Mouse (Mus musculus) heart, embryonic 14.5 days (tissue): ENCODE results near the gene Bgn. TPM values are rescaled to one million over a fixed set of nuclear protein-coding genes. Genes with fewer than 3 reads are reported as not detected.

ENCODE experiments used
- ATAC-seq: fragments of 200-750 bp; cut with Nextera tagmentation; 2 replicates; pipeline ENCODE4 v1.8.0; 2017; ENCODE audit warnings: low read depth, moderate TSS enrichment; ENCODE audit not compliant: insufficient number of reproducible peaks, insufficient read depth, low FRiP score
- H3K27ac ChIP-seq, 2 experiments: fragments of 200-500 bp in 1 of 2; fragments of 300-500 bp in 1 of 2; sonication (generic) in 1 of 2; replicated peaks in 1 of 2; 2 replicates each; pipeline ENCODE4 v1.5.1; 2012 to 2014; ENCODE audit warnings: low read depth in 2 of 2, low read length in 2 of 2, control low read depth in 1 of 2, mild to moderate bottlenecking in 1 of 2, mixed read lengths in 1 of 2; ENCODE audit not compliant: control insufficient read depth in 1 of 2, insufficient read depth in 1 of 2
- H3K27me3 ChIP-seq: fragments of 300-500 bp; sonication (generic); 2 replicates; pipeline ENCODE4 v1.6.1; 2014; ENCODE audit warnings: mild to moderate bottlenecking, low read length, control low read depth; ENCODE audit not compliant: control insufficient read depth, insufficient read depth
- H3K36me3 ChIP-seq: fragments of 300-500 bp; sonication (generic); 2 replicates; pipeline ENCODE4 v1.6.1; 2014; ENCODE audit warnings: mild to moderate bottlenecking, control low read depth, low read length, mixed read lengths; ENCODE audit not compliant: control insufficient read depth, insufficient read depth
- H3K4me1 ChIP-seq, 2 experiments: fragments of 200-500 bp in 1 of 2; fragments of 300-500 bp in 1 of 2; sonication (generic) in 1 of 2; 2 replicates each; pipeline ENCODE4 v1.6.1; 2012 to 2014; ENCODE audit warnings: low read length in 2 of 2, control low read depth in 1 of 2, mixed read lengths in 1 of 2; ENCODE audit not compliant: control insufficient read depth in 2 of 2, insufficient read depth in 2 of 2
- H3K4me2 ChIP-seq: fragments of 300-500 bp; sonication (generic); 2 replicates; pipeline ENCODE4 v1.6.1; 2014; ENCODE audit warnings: mild to moderate bottlenecking, low read length
- H3K4me3 ChIP-seq, 2 experiments: fragments of 200-500 bp in 1 of 2; fragments of 300-500 bp in 1 of 2; sonication (generic) in 1 of 2; 2 replicates each; pipeline ENCODE4 v1.5.1; 2012 to 2014; ENCODE audit warnings: low read length in 2 of 2, mild to moderate bottlenecking in 2 of 2, control low read depth in 1 of 2, low read depth in 1 of 2, moderate library complexity in 1 of 2; ENCODE audit not compliant: control insufficient read depth in 1 of 2, insufficient read depth in 1 of 2
- H3K9ac ChIP-seq: fragments of 300-500 bp; sonication (generic); 2 replicates; pipeline ENCODE4 v1.6.1; 2014; ENCODE audit warnings: mild to moderate bottlenecking, low read length
- H3K9me3 ChIP-seq: fragments of 300-500 bp; sonication (generic); 2 replicates; pipeline ENCODE4 v1.6.1; 2016; ENCODE audit warnings: low read length, control low read depth; ENCODE audit not compliant: control insufficient read depth
- WGBS: fragments of 180-500 bp; shearing (Covaris S2); extraction: QIAGEN DNeasy Blood & Tissue Kit; methylation state at CpG from one replicate; pipeline ENCODE4 v1.1.7; 2014; 5-methylcytosine and 5-hydroxymethylcytosine counted together
- polyA plus RNA-seq: library from polyadenylated mRNA; unstranded; fragments of >200 nt; fragmentation: Nextera tagmentation; extraction: Ambion mirVana; gene quantifications from 2 replicates; pipeline ENCODE4 v1.2.1, GENCODE M21; 2014

Gene Bgn
- polyA plus RNA-seq, 1 experiment from 2014 or later: 130 TPM

GRCm38 (mm10) chrX:73543340-73543739 lies 59.9 kb downstream of the Bgn start:
- Histone ChIP-seq H3K27ac (no peak overlapping the region), H3K4me1 (no peaks in the 10 kb centered on the region), H3K4me3 (no peak overlapping the region), H3K9ac (no peak overlapping the region), H3K9me3 (no peaks in the 10 kb centered on the region), H3K27me3 (no peaks in the 10 kb centered on the region), H3K4me2 (no peak overlapping the region), H3K36me3 (no peaks in the 10 kb centered on the region)
- WGBS: 40% methylated on average over 3 of the region's 3 CpGs
- ATAC-seq: no peak

Other genes starting within 250 kb of the Bgn start
- gene Xlr4c, start 240.5 kb upstream of the Bgn start, polyA plus RNA-seq: 0.35 TPM in 1 of 2 replicates, not detected in the other
- gene Xlr3c, start 218.2 kb upstream of the Bgn start, polyA plus RNA-seq: not detected in 2 replicates
- 0.14 TPM in 1 of 2 replicates, not detected in the other for gene Xlr5a, start 190.6 kb upstream of the Bgn start, polyA plus RNA-seq
- gene Xlr5c, start 190.6 kb upstream of the Bgn start, polyA plus RNA-seq: not detected in 2 replicates
- gene Gm45015, start 146.8 kb upstream of the Bgn start, polyA plus RNA-seq: not detected in 2 replicates
- 10.2 and 11.0 TPM in 2 replicates for gene Zfp275, start 141.0 kb upstream of the Bgn start, polyA plus RNA-seq
- gene Gm18336, start 84.9 kb upstream of the Bgn start, polyA plus RNA-seq: not detected in 2 replicates
- not detected in 2 replicates for gene Zfp92, start 72.5 kb upstream of the Bgn start, polyA plus RNA-seq
- not detected in 2 replicates for gene Trex2, start 48.3 kb upstream of the Bgn start, polyA plus RNA-seq
- 42.0 and 43.2 TPM in 2 replicates for gene Haus7, start 24.6 kb upstream of the Bgn start, polyA plus RNA-seq
- 0.27 and 0.41 TPM in 2 replicates for gene Atp2b3, start 19.5 kb downstream of the Bgn start, polyA plus RNA-seq
- gene Dusp9, start 155.8 kb downstream of the Bgn start, polyA plus RNA-seq: 0.70 and 0.80 TPM in 2 replicates
- gene Pnck, start 176.5 kb downstream of the Bgn start, polyA plus RNA-seq: 11.6 and 12.9 TPM in 2 replicates
- 11.8 and 11.9 TPM in 2 replicates for gene Slc6a8, start 189.5 kb downstream of the Bgn start, polyA plus RNA-seq
- gene Bcap31, start 232.6 kb downstream of the Bgn start, polyA plus RNA-seq: 164 and 174 TPM in 2 replicates
- 10.9 and 12.2 TPM in 2 replicates for gene Abcd1, start 233.0 kb downstream of the Bgn start, polyA plus RNA-seq